Mouse (Mus musculus) lung, postnatal 0 days (tissue): ENCODE results near the gene Ak8.

ENCODE experiments used
- CTCF ChIP-seq: IDR thresholded peaks from 2 replicates; pipeline ENCODE4 v1.5.1; 2016; ENCODE audit warnings: antibody characterized with exemption, mild to moderate bottlenecking
- EP300 ChIP-seq: IDR thresholded peaks from 2 replicates; pipeline ENCODE4 v1.6.1; 2016; ENCODE audit warnings: antibody characterized with exemption, mild to moderate bottlenecking, control low read depth

GRCm38 (mm10) chr2:28860678-28861423 lies 160.9 kb downstream of the Ak8 start:
- TF ChIP-seq EP300, result no peak
- no peak for TF ChIP-seq CTCF
